Mouse (Mus musculus) CH12.LX (cell line): Measurements from ENCODE around the gene Fam219a. TPM values are rescaled to one million over a fixed set of nuclear protein-coding genes. Genes with fewer than 3 reads are reported as not detected.

Experiments used
- DNase-seq: peaks from one replicate; pipeline ENCODE4 v3.0.0-alpha.2; 2013; ENCODE audit errors: extremely low read depth
- H3K27ac ChIP-seq: 2 replicates; pipeline ENCODE4 v1.5.1; 2012; ENCODE audit warnings: low read depth, mild to moderate bottlenecking, control low read depth, moderate library complexity; ENCODE audit not compliant: insufficient read depth
- H3K27me3 ChIP-seq: replicated peaks from 2 replicates; pipeline ENCODE3; 2012; ENCODE audit warnings: inconsistent platforms
- H3K36me3 ChIP-seq, 2 experiments: replicated peaks in 1 of 2; 2 replicates each; pipeline versions ENCODE3 to v1.6.1; 2012; ENCODE audit warnings: inconsistent platforms in 1 of 2, low read length in 1 of 2, mild to moderate bottlenecking in 1 of 2, mixed read lengths in 1 of 2, moderate library complexity in 1 of 2; ENCODE audit not compliant: control insufficient read depth in 1 of 2, insufficient read depth in 1 of 2
- H3K4me1 ChIP-seq, 2 experiments: 2 replicates each; pipeline ENCODE4 v1.6.1; 2012; ENCODE audit warnings: inconsistent platforms in 1 of 2, moderate library complexity in 1 of 2; ENCODE audit not compliant: insufficient read depth in 2 of 2, control insufficient read depth in 1 of 2
- H3K4me2 ChIP-seq: 2 replicates; pipeline ENCODE4 v1.6.1; 2012; ENCODE audit warnings: low read depth, mild to moderate bottlenecking, control low read depth; ENCODE audit not compliant: poor library complexity, insufficient read depth, severe bottlenecking
- H3K4me3 ChIP-seq, 3 experiments: fragments of 150-350 bp in 1 of 3; sonication (generic) in 1 of 3; replicated peaks in 1 of 3; 2 replicates each; pipeline versions ENCODE3 to v1.5.1; 2011 to 2012; ENCODE audit warnings: low read depth in 2 of 3, low read length in 2 of 3, mild to moderate bottlenecking in 2 of 3, moderate library complexity in 2 of 3, control low read depth in 1 of 3, improper control_type of control experiment in 1 of 3, inconsistent platforms in 1 of 3, mixed read lengths in 1 of 3; ENCODE audit not compliant: poor library complexity in 1 of 3
- H3K79me2 ChIP-seq: replicated peaks from 2 replicates; pipeline ENCODE4 v1.6.1; 2012; ENCODE audit warnings: mild to moderate bottlenecking, moderate library complexity; ENCODE audit not compliant: control insufficient read depth, poor library complexity, insufficient read depth, severe bottlenecking; ENCODE audit errors: extremely low read depth
- H3K9ac ChIP-seq: 2 replicates; pipeline ENCODE4 v1.6.1; 2012; ENCODE audit warnings: low read depth, mild to moderate bottlenecking, control low read depth, moderate library complexity; ENCODE audit not compliant: insufficient read depth
- H3K9me3 ChIP-seq: replicated peaks from 2 replicates; pipeline ENCODE3; 2012; ENCODE audit warnings: low read length, inconsistent platforms, mixed read lengths
- BHLHE40 ChIP-seq: IDR thresholded peaks from 2 replicates; pipeline ENCODE4 v1.6.1; 2011; ENCODE audit warnings: mild to moderate bottlenecking, low read depth, low read length, improper control_type of control experiment
- CHD2 ChIP-seq: IDR thresholded peaks from 2 replicates; pipeline ENCODE4 v1.6.1; 2011; ENCODE audit warnings: low read length, improper control_type of control experiment
- CTCF ChIP-seq, 2 experiments: IDR thresholded peaks in 1 of 2; conservative IDR thresholded peaks in 1 of 2; 2 replicates each; pipeline ENCODE4 v1.5.1; 2011 to 2012; ENCODE audit warnings: low read depth in 2 of 2, low read length in 2 of 2, improper control_type of control experiment in 1 of 2, inconsistent platforms in 1 of 2, mild to moderate bottlenecking in 1 of 2, moderate library complexity in 1 of 2
- E2F4 ChIP-seq: IDR thresholded peaks from 2 replicates; pipeline ENCODE4 v1.6.1; 2011; ENCODE audit warnings: low read depth, low read length, improper control_type of control experiment; ENCODE audit not compliant: insufficient replicate concordance
- EP300 ChIP-seq: IDR thresholded peaks from 2 replicates; pipeline ENCODE4 v1.6.1; 2011; ENCODE audit warnings: low read length, improper control_type of control experiment
- KAT2A ChIP-seq: IDR thresholded peaks from 2 replicates; pipeline ENCODE4 v1.6.1; 2012; ENCODE audit warnings: low read length, improper control_type of control experiment, inconsistent platforms; ENCODE audit not compliant: insufficient replicate concordance
- MAX ChIP-seq: IDR thresholded peaks from 2 replicates; pipeline ENCODE4 v1.6.1; 2011; ENCODE audit warnings: low read length, improper control_type of control experiment
- MYC ChIP-seq: IDR thresholded peaks from 2 replicates; pipeline ENCODE4 v1.6.1; 2011; ENCODE audit warnings: low read depth, mild to moderate bottlenecking, improper control_type of control experiment, low read length
- PAX5 ChIP-seq: IDR thresholded peaks from 2 replicates; pipeline ENCODE4 v1.6.1; 2012; ENCODE audit warnings: low read length, inconsistent platforms, mixed read lengths
- POLR2A ChIP-seq: IDR thresholded peaks from 2 replicates; pipeline ENCODE4 v1.6.1; 2011; ENCODE audit warnings: low read depth, mild to moderate bottlenecking, improper control_type of control experiment, low read length
- POLR2AphosphoS2 ChIP-seq: IDR thresholded peaks from 2 replicates; pipeline ENCODE4 v1.6.1; 2011; ENCODE audit warnings: low read depth, low read length, improper control_type of control experiment
- UBTF ChIP-seq: IDR thresholded peaks from 2 replicates; pipeline ENCODE4 v1.6.1; 2012; ENCODE audit warnings: low read depth, mild to moderate bottlenecking, inconsistent platforms, low read length, improper control_type of control experiment, moderate library complexity
- ZMIZ1 ChIP-seq: IDR thresholded peaks from 2 replicates; pipeline ENCODE4 v1.6.1; 2012; ENCODE audit warnings: low read depth, mild to moderate bottlenecking, inconsistent platforms, low read length, improper control_type of control experiment
- dilution Hi-C: fragments of 300-500 bp; cut with MboI; formaldehyde crosslinking; loops from 2 replicates; pipeline ENCODE4 v1.14.3; 2020; ENCODE audit warnings: low sequenced_read_pairs; ENCODE audit not compliant: extremely low pct_unique_long_range_greater_than_20kb, extremely low pct_ligation_motif_present
- in situ Hi-C: fragments of 300-500 bp; cut with MboI; formaldehyde crosslinking; loops from 3 replicates; pipeline ENCODE4 v1.14.3; 2019; ENCODE audit warnings: low sequenced_read_pairs, low pct_ligation_motif_present, low pct_unique_long_range_greater_than_20kb, mixed read lengths
- polyA plus RNA-seq: library from polyadenylated mRNA; unstranded; fragments of >175 nt; gene quantifications from 2 replicates; pipeline ENCODE4 v1.2.1, GENCODE M21; 2012; ENCODE audit warnings: low read depth; ENCODE audit not compliant: insufficient read length
- total RNA-seq, 2 experiments: library from RNA; depleted of rRNA; stranded (reverse); fragments of 300-350 nt in 1 of 2; fragments of >200 nt in 1 of 2; gene quantifications; 2 replicates each; pipeline ENCODE4 v1.2.3; 2012 to 2014

The Fam219a gene
- total and polyA plus RNA-seq, 3 experiments = 0.20 to 1.5 (median 1.2) TPM

- H3K4me3 ChIP-seq = no peak overlapping the region
- no peaks in the 10 kb centered on the region for H3K79me2 ChIP-seq
- no peak for DNase-seq
- H3K36me3 ChIP-seq = no peaks in the 10 kb centered on the region
- no peak overlapping the region for H3K9ac ChIP-seq
- no peak overlapping the region for H3K27ac ChIP-seq
- peaks cover 38% of the 10 kb centered on the region for H3K27me3 ChIP-seq
- in situ Hi-C loops (no loop called here), dilution Hi-C loops (no loop called here)
- H3K4me2 ChIP-seq = no peak overlapping the region
- H3K9me3 ChIP-seq = peaks cover 19% of the 10 kb centered on the region
- no peaks in the 10 kb centered on the region for H3K4me1 ChIP-seq
- TF ChIP-seq ZMIZ1 (no peak), KAT2A (no peak), BHLHE40 (no peak), PAX5 (no peak), POLR2A (no peak)
These were observed 70.4 kb downstream of the Fam219a start for GRCm38 (mm10) chr4:41498921-41499391.

DNA sequence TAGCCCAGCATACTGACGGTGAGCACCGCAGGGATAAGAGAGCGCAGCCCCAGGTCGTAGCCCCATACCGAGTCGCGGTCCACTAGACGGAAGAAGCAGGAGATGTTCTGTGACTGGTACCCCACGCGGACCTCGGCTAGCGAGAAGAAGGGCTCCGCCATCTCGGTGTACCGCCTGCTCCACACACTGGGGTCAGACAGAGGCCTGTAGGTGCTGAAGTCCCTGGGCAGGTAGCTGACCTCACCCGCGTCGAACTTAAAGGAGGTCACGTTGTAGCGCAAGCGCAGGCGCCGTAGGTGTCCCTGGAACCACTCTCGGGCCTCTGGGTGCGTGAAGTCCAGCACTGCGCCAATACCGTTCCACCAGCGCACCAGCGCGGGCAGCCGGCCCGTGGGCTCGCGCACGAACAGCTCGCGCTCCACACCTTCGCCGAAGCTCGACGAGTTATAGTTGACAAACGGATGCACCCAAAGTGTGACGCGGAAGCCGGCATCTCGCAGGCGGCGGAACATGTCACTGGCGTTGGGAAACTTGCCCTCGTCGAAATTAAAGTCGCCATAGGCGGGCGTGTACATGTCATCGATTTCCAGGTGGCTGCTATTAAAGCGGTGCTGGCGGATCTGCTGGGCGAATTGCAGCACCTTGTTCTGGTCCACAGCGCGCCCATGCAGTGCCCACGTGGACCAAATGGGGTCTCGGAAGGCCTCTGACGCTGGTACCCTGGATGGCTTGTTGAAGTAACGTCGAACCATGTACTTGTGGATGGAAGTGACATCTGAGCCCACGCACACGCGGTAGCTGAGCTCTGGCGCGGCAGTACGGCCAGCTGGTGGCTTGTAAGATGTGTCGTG lies 71.1 kb downstream of the Fam219a start:
- Histone ChIP-seq H3K79me2 (no peaks in the 10 kb centered on the region), H3K9me3 (peaks cover 16% of the 10 kb centered on the region), H3K36me3 (no peaks in the 10 kb centered on the region), H3K4me2 (no peak overlapping the region), H3K9ac (no peak overlapping the region), H3K4me1 (no peaks in the 10 kb centered on the region), H3K27me3 (peaks cover 39% of the 10 kb centered on the region), H3K27ac (no peak overlapping the region), H3K4me3 (no peak overlapping the region)
- in situ Hi-C loops = no loop called here
- dilution Hi-C loops = no loop called here
- TF ChIP-seq EP300 = no peak
- no peak for TF ChIP-seq MYC
- no peak for DNase-seq

DNA sequence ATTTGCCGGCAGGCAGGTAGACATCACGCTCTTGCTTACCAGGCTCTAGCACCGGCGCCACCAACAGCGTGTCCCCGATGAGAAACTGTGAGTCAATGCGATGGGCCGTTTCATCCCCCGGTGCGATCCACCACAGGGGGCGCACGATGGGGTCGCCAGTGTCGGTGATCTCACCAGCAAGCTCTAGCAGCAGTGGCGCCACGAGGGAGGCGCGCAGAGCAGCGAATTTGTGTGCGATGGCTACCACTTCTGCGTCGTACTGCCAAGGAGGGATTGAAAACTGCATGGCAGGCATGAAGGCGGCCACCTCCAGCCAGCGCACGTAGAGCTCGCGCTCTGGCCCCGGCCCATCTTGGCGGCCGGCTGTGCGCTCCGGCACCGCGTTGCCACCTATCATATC lies 71.8 kb downstream of the Fam219a start:
- Histone ChIP-seq H3K4me2 (no peak overlapping the region), H3K4me1 (no peaks in the 10 kb centered on the region), H3K27me3 (peaks cover 37% of the 10 kb centered on the region), H3K27ac (no peak overlapping the region), H3K36me3 (no peaks in the 10 kb centered on the region), H3K4me3 (no peak overlapping the region), H3K9me3 (peaks cover 14% of the 10 kb centered on the region), H3K9ac (no peak overlapping the region), H3K79me2 (no peaks in the 10 kb centered on the region)
- in situ Hi-C loops = no loop called here
- DNase-seq = no peak
- dilution Hi-C loops = no loop called here
- no peak for TF ChIP-seq MYC
- no peak for TF ChIP-seq UBTF
- no peak for TF ChIP-seq E2F4
- no peak for TF ChIP-seq CTCF (conservative IDR thresholded peaks at IDR 0.05 in 1 of 2, IDR thresholded peaks at IDR 0.05 in 1 of 2; ENCODE audit: low read depth in 2 of 2, low read length in 2 of 2)
- TF ChIP-seq POLR2AphosphoS2 = no peak
- TF ChIP-seq MAX = no peak
- no peak for TF ChIP-seq CHD2
